Mouse (Mus musculus) testis, adult 10 weeks (tissue): ENCODE measurements around the gene 1700024B05Rik. TPM values are rescaled to one million over a fixed set of nuclear protein-coding genes. Genes with fewer than 3 reads are reported as not detected.

Experiments
- polyA plus RNA-seq: library from polyadenylated mRNA; stranded (reverse); fragments of 350-450 nt; fragmentation: Illumina TruSeq; extraction: RNeasy Lipid Tissue Mini Kit (QIAGEN cat#74804); gene quantifications from one replicate; pipeline ENCODE4 v1.2.3, GENCODE M21; 2014; ENCODE audit warnings: low read depth, low replicate concordance

Gene 1700024B05Rik
- polyA plus RNA-seq, result 18.1 TPM

DNA sequence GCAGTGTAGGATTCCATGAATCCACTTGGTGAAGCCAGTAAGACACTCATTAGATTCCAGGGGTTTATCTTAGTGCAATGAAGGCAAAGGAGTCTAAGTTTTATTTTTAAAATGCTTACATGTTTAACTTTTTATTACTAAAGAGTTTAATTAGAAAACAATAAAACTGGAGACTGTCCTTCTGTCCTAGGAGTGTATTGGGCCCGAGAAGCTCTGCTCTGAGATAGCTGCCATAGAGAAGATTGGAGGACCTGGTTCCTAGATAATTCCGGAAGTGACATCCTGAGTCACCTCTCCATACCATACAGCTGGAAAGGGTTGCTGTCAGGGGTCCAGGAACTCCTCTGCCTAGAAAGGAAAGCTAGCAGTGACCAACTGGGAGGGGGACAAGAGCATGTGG, at the start of gene 1700024B05Rik:
1700024B05Rik (plus strand) TSS at position 301 of the 400 bp plus-strand sequence.

DNA sequence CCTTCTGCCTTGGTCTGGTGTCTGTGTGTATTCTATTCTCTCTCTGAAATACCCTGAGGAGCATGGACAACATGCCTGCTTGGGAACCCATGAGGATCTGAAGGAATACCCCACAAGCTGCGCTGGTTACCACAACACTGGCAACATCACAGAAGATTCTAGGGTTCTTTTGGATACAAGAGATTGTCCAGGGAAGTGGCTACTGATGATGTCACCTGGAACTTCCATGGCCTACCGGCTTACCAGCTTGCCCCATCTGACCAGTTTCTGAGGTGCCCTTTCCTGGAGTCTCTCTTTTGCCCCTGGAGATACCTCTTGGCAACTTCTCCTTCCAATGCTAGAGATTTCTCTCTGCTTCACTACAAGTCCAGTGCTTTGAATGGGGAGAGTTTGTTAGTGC, 36.6 kb upstream of the 1700024B05Rik start, which contains the start of gene Gm7980:
Gm7980 (minus strand) TSS at position 101 of the 400 bp plus-strand sequence.

DNA sequence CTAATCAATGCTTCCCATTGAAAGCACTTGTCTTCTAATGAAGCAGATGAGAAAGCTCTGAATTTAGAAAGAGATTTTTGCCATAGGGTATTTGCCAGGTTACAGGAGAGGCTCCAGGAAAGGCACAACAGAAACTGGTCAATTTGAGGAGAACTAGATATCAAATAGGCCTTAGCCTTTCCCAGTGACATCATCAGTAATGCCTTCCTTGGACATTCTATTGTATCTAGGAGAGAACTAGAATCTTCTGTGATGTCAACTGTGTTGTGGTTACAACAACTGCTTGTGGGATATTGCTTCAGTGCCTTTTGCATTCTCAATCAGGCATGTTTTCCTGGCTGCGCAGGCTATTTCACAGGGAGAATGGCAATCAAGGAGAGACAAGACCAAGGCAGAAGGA, 19.1 kb upstream of the 1700024B05Rik start, which contains the start of gene 1700049E17Rik1:
1700049E17Rik1 (plus strand) TSS at position 301 of the 400 bp plus-strand sequence.

DNA sequence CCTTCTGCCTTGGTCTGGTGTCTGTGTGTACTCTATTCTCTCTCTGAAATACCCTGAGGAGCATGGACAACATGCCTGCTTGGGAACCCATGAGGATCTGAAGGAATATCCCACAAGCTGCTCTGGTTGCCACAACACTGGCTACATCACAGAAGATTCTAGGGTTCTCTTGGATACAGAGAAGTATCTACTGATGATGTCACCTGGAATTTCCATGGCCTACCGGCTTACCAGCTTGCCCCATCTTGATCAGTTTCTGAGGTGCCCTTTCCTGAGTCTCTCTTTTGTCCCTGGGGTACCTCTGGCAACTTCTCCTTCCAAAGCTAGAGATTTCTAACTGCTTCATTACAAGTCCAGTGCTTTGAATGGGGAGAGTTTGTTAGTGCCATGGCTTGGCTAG, 24.0 kb downstream of the 1700024B05Rik start, which contains the start of gene Gm6401:
Gm6401 (minus strand) TSS at position 101 of the 400 bp plus-strand sequence.

DNA sequence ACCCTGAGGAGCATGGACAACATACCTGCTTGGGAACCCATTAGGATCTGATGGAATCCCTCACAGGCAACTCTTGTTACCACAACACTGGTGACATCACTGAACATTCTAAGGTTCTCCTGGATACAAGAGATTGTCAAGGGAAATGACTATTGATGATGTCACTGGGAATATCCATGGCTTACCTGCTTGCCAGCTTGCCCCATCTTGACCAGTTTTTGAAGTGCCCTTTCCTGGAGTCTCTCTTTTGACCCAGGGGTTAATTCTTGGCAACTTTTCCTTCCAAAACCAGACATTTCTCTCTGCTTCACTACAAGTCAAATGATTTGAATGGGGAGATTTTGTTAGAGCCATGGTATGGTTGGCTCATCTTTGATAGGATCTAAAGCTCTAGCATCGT, 39.4 kb downstream of the 1700024B05Rik start, which contains the start of gene Gm3543:
Gm3543 (minus strand) TSS at position 101 of the 400 bp plus-strand sequence.

Other genes with a start within 250 kb of the 1700024B05Rik start
- gene Gm8068, start 242.1 kb upstream of the 1700024B05Rik start, polyA plus RNA-seq, result 2.9 TPM
- 1.7 TPM for gene Gm7929, start 193.4 kb upstream of the 1700024B05Rik start, polyA plus RNA-seq
- gene Gm47189, start 171.6 kb upstream of the 1700024B05Rik start, polyA plus RNA-seq, result 122 TPM
- 0.27 TPM for gene Gm7980, start 36.7 kb upstream of the 1700024B05Rik start, polyA plus RNA-seq
- gene 1700049E17Rik1, start 19.0 kb upstream of the 1700024B05Rik start, polyA plus RNA-seq, result not detected
- gene Gm6401, start 23.9 kb downstream of the 1700024B05Rik start, polyA plus RNA-seq, result 1.7 TPM
- gene Gm3543, start 39.3 kb downstream of the 1700024B05Rik start, polyA plus RNA-seq, result 85.3 TPM
- not detected for gene Gm7951, start 173.4 kb downstream of the 1700024B05Rik start, polyA plus RNA-seq
- gene Gm17027, start 218.6 kb downstream of the 1700024B05Rik start, polyA plus RNA-seq, result 0.24 TPM
- 66.4 TPM for gene Gm3573, start 246.8 kb downstream of the 1700024B05Rik start, polyA plus RNA-seq